Mouse (Mus musculus) urinary bladder, postnatal 0 days (tissue): ENCODE measurements around the gene Msh5. TPM values are rescaled to one million over a fixed set of nuclear protein-coding genes. Genes with fewer than 3 reads are reported as not detected.

Experiments used
- polyA plus RNA-seq: library from polyadenylated mRNA; unstranded; fragments of >200 nt; fragmentation: Nextera tagmentation; extraction: Ambion mirVana; gene quantifications from 2 replicates; pipeline ENCODE4 v1.2.1, GENCODE M21; 2015

Gene Msh5
- polyA plus RNA-seq, 1 experiment from 2014 or later: 1.3 TPM

Other genes with a start within 250 kb of the Msh5 start
- not detected in 2 replicates for gene Cyp21a1, start 242.2 kb downstream of the Msh5 start, polyA plus RNA-seq
- 22.1 and 24.9 TPM in 2 replicates for gene Stk19, start 209.8 kb downstream of the Msh5 start, polyA plus RNA-seq
- gene Dxo, start 209.7 kb downstream of the Msh5 start, polyA plus RNA-seq: 25.1 and 25.6 TPM in 2 replicates
- gene Skiv2l, start 196.5 kb downstream of the Msh5 start, polyA plus RNA-seq: 25.2 and 29.7 TPM in 2 replicates
- gene Nelfe, start 196.4 kb downstream of the Msh5 start, polyA plus RNA-seq: 50.7 and 59.0 TPM in 2 replicates
- 15.6 and 19.3 TPM in 2 replicates for gene Cfb, start 184.2 kb downstream of the Msh5 start, polyA plus RNA-seq
- gene Zbtb12, start 167.3 kb downstream of the Msh5 start, polyA plus RNA-seq: 0.53 and 0.86 TPM in 2 replicates
- not detected in 2 replicates for gene Gm20547, start 164.7 kb downstream of the Msh5 start, polyA plus RNA-seq
- gene C2, start 148.5 kb downstream of the Msh5 start, polyA plus RNA-seq: 8.9 and 9.3 TPM in 2 replicates
- gene Ehmt2, start 148.3 kb downstream of the Msh5 start, polyA plus RNA-seq: 25.2 and 27.2 TPM in 2 replicates
- gene Slc44a4, start 132.3 kb downstream of the Msh5 start, polyA plus RNA-seq: 2.6 and 3.3 TPM in 2 replicates
- gene Neu1, start 115.5 kb downstream of the Msh5 start, polyA plus RNA-seq: 23.2 and 28.5 TPM in 2 replicates
- 4.5 and 5.2 TPM in 2 replicates for gene Hspa1b, start 87.5 kb downstream of the Msh5 start, polyA plus RNA-seq
- not detected in 2 replicates for gene Gm20481, start 76.8 kb downstream of the Msh5 start, polyA plus RNA-seq
- gene Hspa1a, start 74.6 kb downstream of the Msh5 start, polyA plus RNA-seq: 36.7 and 39.4 TPM in 2 replicates
- 0.16 and 0.25 TPM in 2 replicates for gene Hspa1l, start 74.0 kb downstream of the Msh5 start, polyA plus RNA-seq
- 82.1 and 83.5 TPM in 2 replicates for gene Lsm2, start 64.9 kb downstream of the Msh5 start, polyA plus RNA-seq
- 42.0 and 44.7 TPM in 2 replicates for gene Vars, start 45.8 kb downstream of the Msh5 start, polyA plus RNA-seq
- gene Vwa7, start 30.2 kb downstream of the Msh5 start, polyA plus RNA-seq: 0.19 and 0.24 TPM in 2 replicates
- gene Sapcd1, start 18.7 kb downstream of the Msh5 start, polyA plus RNA-seq: 1.3 and 1.7 TPM in 2 replicates
- 240 and 276 TPM in 2 replicates for gene Clic1, start 3.2 kb upstream of the Msh5 start, polyA plus RNA-seq
- 118 and 126 TPM in 2 replicates for gene Ddah2, start 12.3 kb upstream of the Msh5 start, polyA plus RNA-seq
- 0.45 and 0.58 TPM in 2 replicates for gene Ly6g6c, start 18.6 kb upstream of the Msh5 start, polyA plus RNA-seq
- gene Mpig6b, start 19.4 kb upstream of the Msh5 start, polyA plus RNA-seq: 0.42 and 1.7 TPM in 2 replicates
- 8.2 and 8.3 TPM in 2 replicates for gene Ly6g6e, start 30.2 kb upstream of the Msh5 start, polyA plus RNA-seq
- gene Ly6g6d, start 31.3 kb upstream of the Msh5 start, polyA plus RNA-seq: 1.6 and 2.2 TPM in 2 replicates
- gene Ly6g6f, start 38.9 kb upstream of the Msh5 start, polyA plus RNA-seq: 0.18 TPM in 1 of 2 replicates, not detected in the other
- gene Abhd16a, start 42.5 kb upstream of the Msh5 start, polyA plus RNA-seq: 93.1 and 93.2 TPM in 2 replicates
- gene Ly6g5c, start 61.5 kb upstream of the Msh5 start, polyA plus RNA-seq: not detected in 2 replicates
- gene Ly6g5b, start 68.7 kb upstream of the Msh5 start, polyA plus RNA-seq: 0.22 and 0.35 TPM in 2 replicates
- gene Gpank1, start 74.7 kb upstream of the Msh5 start, polyA plus RNA-seq: 9.5 and 11.9 TPM in 2 replicates
- 189 and 201 TPM in 2 replicates for gene Csnk2b, start 75.3 kb upstream of the Msh5 start, polyA plus RNA-seq
- gene D17H6S53E, start 79.6 kb upstream of the Msh5 start, polyA plus RNA-seq: 9.9 and 10.8 TPM in 2 replicates
- gene Apom, start 85.3 kb upstream of the Msh5 start, polyA plus RNA-seq: 0.95 TPM in 1 of 2 replicates, not detected in the other
- gene Bag6, start 88.4 kb upstream of the Msh5 start, polyA plus RNA-seq: 28.9 and 35.6 TPM in 2 replicates
- 73.9 and 74.9 TPM in 2 replicates for gene Prrc2a, start 118.2 kb upstream of the Msh5 start, polyA plus RNA-seq
- gene Aif1, start 129.3 kb upstream of the Msh5 start, polyA plus RNA-seq: 11.2 and 12.6 TPM in 2 replicates
- gene Lst1, start 141.7 kb upstream of the Msh5 start, polyA plus RNA-seq: 13.5 and 15.8 TPM in 2 replicates
- gene Ltb, start 147.7 kb upstream of the Msh5 start, polyA plus RNA-seq: 0.53 and 0.96 TPM in 2 replicates
- 0.40 and 0.69 TPM in 2 replicates for gene Tnf, start 155.3 kb upstream of the Msh5 start, polyA plus RNA-seq
- 0.12 and 0.30 TPM in 2 replicates for gene Lta, start 158.6 kb upstream of the Msh5 start, polyA plus RNA-seq
- gene Gm16181, start 174.1 kb upstream of the Msh5 start, polyA plus RNA-seq: not detected in 2 replicates
- 4.5 TPM in 2 replicates for gene Atp6v1g2, start 186.9 kb upstream of the Msh5 start, polyA plus RNA-seq
- 7.0 and 7.5 TPM in 2 replicates for gene Nfkbil1, start 189.0 kb upstream of the Msh5 start, polyA plus RNA-seq
- gene Ddx39b, start 195.0 kb upstream of the Msh5 start, polyA plus RNA-seq: 170 TPM in 2 replicates
- 251 and 342 TPM in 2 replicates for gene H2-D1, start 216.0 kb upstream of the Msh5 start, polyA plus RNA-seq